Mouse (Mus musculus): Measurements from ENCODE around the gene Dohh.

Gene Dohh

GRCm38 (mm10) chr10:81356991-81357844, 27.0 kb upstream of the Dohh start, which contains the start of gene Mfsd12:
Mfsd12 (plus strand) TSS chr10:81357491.
- DNase-seq (ENCODE audit: low read depth, low spot score): peak; percentile 84

GRCm38 (mm10) chr10:81358209-81358608, 26.0 kb upstream of the Dohh start:
- no peak for DNase-seq (ENCODE audit: low read depth, low spot score)

- DNase-seq (ENCODE audit: low read depth, low spot score): no peak
Observed at GRCm38 (mm10) chr10:81358841-81359240, 25.4 kb upstream of the Dohh start.

GRCm38 (mm10) chr10:81360721-81361120, 23.5 kb upstream of the Dohh start:
- no peak for DNase-seq (ENCODE audit: low read depth, low spot score)

GRCm38 (mm10) chr10:81362336-81362949, 21.8 kb upstream of the Dohh start:
- DNase-seq (ENCODE audit: low read depth, low spot score): no peak

- no peak for DNase-seq (ENCODE audit: low read depth, low spot score)
Observed at GRCm38 (mm10) chr10:81363436-81364346, 20.5 kb upstream of the Dohh start.

GRCm38 (mm10) chr10:81364666-81365065, 19.6 kb upstream of the Dohh start:
- DNase-seq (ENCODE audit: low read depth, low spot score): no peak

GRCm38 (mm10) chr10:81365073-81365472, 19.2 kb upstream of the Dohh start:
- no peak for DNase-seq (ENCODE audit: low read depth, low spot score)

GRCm38 (mm10) chr10:81365672-81366476, 18.4 kb upstream of the Dohh start, which contains the start of gene 4930404N11Rik:
4930404N11Rik (minus strand) TSS chr10:81365816.
- no peak for DNase-seq (ENCODE audit: low read depth, low spot score)

GRCm38 (mm10) chr10:81366477-81367206, 17.6 kb upstream of the Dohh start:
- no peak for DNase-seq (ENCODE audit: low read depth, low spot score)

GRCm38 (mm10) chr10:81367207-81367495, 17.1 kb upstream of the Dohh start:
- no peak for DNase-seq (ENCODE audit: low read depth, low spot score)

GRCm38 (mm10) chr10:81375322-81375721, 8.9 kb upstream of the Dohh start:
- DNase-seq (ENCODE audit: low read depth, low spot score): no peak

- no peak for DNase-seq (ENCODE audit: low read depth, low spot score)
Observed at GRCm38 (mm10) chr10:81376561-81377361, 7.5 kb upstream of the Dohh start.

- DNase-seq (ENCODE audit: low read depth, low spot score): no peak
Observed at GRCm38 (mm10) chr10:81377362-81377664, 6.9 kb upstream of the Dohh start.

- DNase-seq (ENCODE audit: low read depth, low spot score): no peak
Observed at GRCm38 (mm10) chr10:81377793-81378552, 6.3 kb upstream of the Dohh start, which contains the start of gene Fzr1. Fzr1 (minus strand) TSS chr10:81378516.

GRCm38 (mm10) chr10:81378553-81379182, 5.6 kb upstream of the Dohh start:
- peak; percentile 100 for DNase-seq (ENCODE audit: low read depth, low spot score)

GRCm38 (mm10) chr10:81379183-81379553, 5.1 kb upstream of the Dohh start:
- DNase-seq (ENCODE audit: low read depth, low spot score): no peak

GRCm38 (mm10) chr10:81379809-81380378, 4.3 kb upstream of the Dohh start:
- no peak for DNase-seq (ENCODE audit: low read depth, low spot score)
